Mouse (Mus musculus): ENCODE results near the gene Adamtsl5.

GRCm38 (mm10) chr10:80292251-80293146, 55.7 kb downstream of the Adamtsl5 start, which contains the start of gene Rps15:
- TF ChIP-seq CTCF (IDR thresholded peaks at IDR 0.05; ENCODE audit: low read depth) (peak; percentile 89), EP300 (IDR thresholded peaks at IDR 0.05; ENCODE audit: low read depth) (peak; percentile 52; the same call in 1 of the 2 replicates)

Data from liver, postnatal 0 days (tissue).